In genomic region chr2:11294643-11295191, GRCm38 (mm10) we compare ENCODE assay signal across 17 mouse cellular contexts.
DNase-seq lines count a peak whose midpoint lies in the region; ATAC-seq and TF ChIP-seq lines count a peak whose summit lies in the region.
"Had no signal": no experiment of that assay in that cellular context is flagged by ENCODE, and none has a peak within 500 bp of the region (broad histone marks: within the 10 kb centered on the region; RNA-seq: fewer than 3 reads in every experiment).

No protein-coding gene starts in this region.

- 23% methylated on average over 5 of the region's 5 CpGs for WGBS in intestine, embryonic 14.5 days
- 57% methylated on average over 5 of the region's 5 CpGs for WGBS in intestine, postnatal 0 days
- 18% methylated on average over 5 of the region's 5 CpGs for WGBS in lung, embryonic 16.5 days
- WGBS in lung, adult 2 months = 36% methylated on average over 5 of the region's 5 CpGs
- WGBS in stomach, embryonic 15.5 days = 41% methylated on average over 5 of the region's 5 CpGs

- H3K4me1 ChIP-seq in intestine, embryonic 14.5 days (replicated peaks; ENCODE audit: control insufficient read depth, insufficient read depth, low read length) = 0 out of 2 replicates have a peak, but pooled peaks cover 6% of the 10 kb centered on the region
- H3K4me1 ChIP-seq in intestine, postnatal 0 days (replicated peaks; ENCODE audit: control insufficient read depth, insufficient read depth, low read length) = no peaks in the 10 kb centered on the region
- no peaks in the 10 kb centered on the region for H3K4me1 ChIP-seq in lung, embryonic 16.5 days (replicated peaks; ENCODE audit: control insufficient read depth, insufficient read depth, low read length)
- no peaks in the 10 kb centered on the region; the same call in 1 of the 2 replicates for H3K4me1 ChIP-seq in lung, adult 2 months (ENCODE audit: control insufficient read depth, insufficient read depth, low read length)
- H3K4me1 ChIP-seq in stomach, embryonic 15.5 days = no peaks in the 10 kb centered on the region
- H3K4me1 ChIP-seq: embryonic facial prominence, embryonic 13.5 days; forebrain, embryonic 13.5 days; hindbrain, embryonic 13.5 days; midbrain, embryonic 13.5 days had no signal

- no peak overlapping the region for H3K27ac ChIP-seq in intestine, embryonic 14.5 days (ENCODE audit: low read depth)
- H3K27ac ChIP-seq in intestine, postnatal 0 days (ENCODE audit: low read depth, low read length) = no peak overlapping the region
- H3K27ac ChIP-seq in lung, embryonic 16.5 days (ENCODE audit: low read length) = no peak overlapping the region
- H3K27ac ChIP-seq in stomach, embryonic 15.5 days = peak overlapping the region; percentile 45; the same call in 1 of the 2 replicates
- H3K27ac ChIP-seq: embryonic facial prominence, embryonic 13.5 days; forebrain, embryonic 13.5 days; hindbrain, embryonic 13.5 days; midbrain, embryonic 13.5 days had no signal

- H3K4me3 ChIP-seq in intestine, embryonic 14.5 days (ENCODE audit: low read depth, low read length) = no peak overlapping the region
- no peak overlapping the region for H3K4me3 ChIP-seq in intestine, postnatal 0 days (ENCODE audit: low read depth, low read length)
- no peak overlapping the region for H3K4me3 ChIP-seq in lung, embryonic 16.5 days (ENCODE audit: low read length)
- H3K4me3 ChIP-seq in lung, adult 2 months (replicated peaks; ENCODE audit: extremely low read depth, low read depth, low read length) = no peak overlapping the region
- no peak overlapping the region for H3K4me3 ChIP-seq in stomach, embryonic 15.5 days (replicated peaks)
- H3K4me3 ChIP-seq: embryonic facial prominence, embryonic 13.5 days; forebrain, embryonic 13.5 days; hindbrain, embryonic 13.5 days; midbrain, embryonic 13.5 days had no signal

- no peak for TF ChIP-seq POLR2A in lung, adult 2 months (IDR thresholded peaks at IDR 0.05; ENCODE audit: borderline replicate concordance, extremely low read depth, low read depth, low read length)

- H3K27me3 ChIP-seq in intestine, embryonic 14.5 days (replicated peaks; ENCODE audit: control insufficient read depth, insufficient read depth, low read length) = no peaks in the 10 kb centered on the region
- no peaks in the 10 kb centered on the region for H3K27me3 ChIP-seq in intestine, postnatal 0 days (replicated peaks; ENCODE audit: control insufficient read depth, insufficient read depth, low read length)
- H3K27me3 ChIP-seq in lung, embryonic 16.5 days (ENCODE audit: control insufficient read depth, insufficient read depth, low read depth, low read length) = no peaks in the 10 kb centered on the region
- H3K27me3 ChIP-seq in stomach, embryonic 15.5 days (replicated peaks) = no peaks in the 10 kb centered on the region
- H3K27me3 ChIP-seq: embryonic facial prominence, embryonic 13.5 days; forebrain, embryonic 13.5 days; hindbrain, embryonic 13.5 days; midbrain, embryonic 13.5 days had no signal

- no peak overlapping the region for H3K4me2 ChIP-seq in intestine, embryonic 14.5 days (ENCODE audit: low read length)
- no peak overlapping the region for H3K4me2 ChIP-seq in intestine, postnatal 0 days (replicated peaks; ENCODE audit: low read depth)
- no peak overlapping the region for H3K4me2 ChIP-seq in lung, embryonic 16.5 days (ENCODE audit: low read depth, low read length)
- H3K4me2 ChIP-seq in stomach, embryonic 15.5 days = no peak overlapping the region
- H3K4me2 ChIP-seq: embryonic facial prominence, embryonic 13.5 days; forebrain, embryonic 13.5 days; heart, embryonic 11.5 days; hindbrain, embryonic 13.5 days; midbrain, embryonic 13.5 days had no signal

- no peaks in the 10 kb centered on the region for H3K9me3 ChIP-seq in intestine, embryonic 14.5 days (ENCODE audit: control insufficient read depth, low read length)
- no peaks in the 10 kb centered on the region for H3K9me3 ChIP-seq in intestine, postnatal 0 days (ENCODE audit: control insufficient read depth)
- no peaks in the 10 kb centered on the region for H3K9me3 ChIP-seq in lung, embryonic 16.5 days (ENCODE audit: control insufficient read depth, low read length)
- no peaks in the 10 kb centered on the region for H3K9me3 ChIP-seq in stomach, embryonic 15.5 days
- H3K9me3 ChIP-seq: embryonic facial prominence, embryonic 13.5 days; forebrain, embryonic 13.5 days; hindbrain, embryonic 13.5 days; midbrain, embryonic 13.5 days had no signal

- DNase-seq in embryo, embryonic 10 days (ENCODE audit: low spot score) = peak; percentile 11
- no peak for DNase-seq in embryo, embryonic 9.5 days (ENCODE audit: extremely low spot score)
- peak; percentile 63 for DNase-seq in intestine, embryonic 14.5 days (ENCODE audit: low spot score)
- no peak for DNase-seq in lung, adult 2 months
- DNase-seq in adrenal gland, adult 18-20 months (ENCODE audit: low spot score in 2 of 2) = no peak
- DNase-seq: adrenal gland, postnatal 25 days; cerebellum, adult 9-10 months; gastrocnemius, postnatal 36 days; thymus, postnatal 14 days had no signal

- peak; percentile 68; the same call in 1 of the 2 replicates for ATAC-seq in intestine, embryonic 14.5 days (replicated peaks; ENCODE audit: low FRiP score, low TSS enrichment, low read depth)
- ATAC-seq in intestine, postnatal 0 days = no peak
- ATAC-seq in lung, embryonic 16.5 days (ENCODE audit: low read depth) = peak; percentile 69
- ATAC-seq in stomach, embryonic 15.5 days (ENCODE audit: insufficient read depth, low FRiP score, low read depth) = peak; percentile 53; the same call in 1 of the 2 replicates
- ATAC-seq: forebrain, embryonic 13.5 days; midbrain, embryonic 13.5 days had no signal

- TF ChIP-seq CTCF in intestine, postnatal 0 days (IDR thresholded peaks at IDR 0.05; ENCODE audit: low read depth) = no peak
- no peak for TF ChIP-seq CTCF in lung, adult 2 months (IDR thresholded peaks at IDR 0.05; ENCODE audit: insufficient read depth, low read length)

- H3K9ac ChIP-seq in intestine, embryonic 14.5 days (ENCODE audit: low read length) = no peak overlapping the region
- no peak overlapping the region for H3K9ac ChIP-seq in intestine, postnatal 0 days (ENCODE audit: low read depth, low read length)
- H3K9ac ChIP-seq in lung, embryonic 16.5 days (ENCODE audit: low read length) = no peak overlapping the region
- H3K9ac ChIP-seq in stomach, embryonic 15.5 days = no peak overlapping the region
- H3K9ac ChIP-seq: embryonic facial prominence, embryonic 13.5 days; forebrain, embryonic 13.5 days; hindbrain, embryonic 13.5 days; midbrain, embryonic 13.5 days had no signal

- H3K36me3 ChIP-seq in intestine, embryonic 14.5 days (ENCODE audit: control insufficient read depth, insufficient read depth, low read length) = no peaks in the 10 kb centered on the region
- H3K36me3 ChIP-seq in intestine, postnatal 0 days (ENCODE audit: control insufficient read depth, insufficient read depth) = no peaks in the 10 kb centered on the region
- H3K36me3 ChIP-seq in lung, embryonic 16.5 days (ENCODE audit: control insufficient read depth, insufficient read depth, low read length) = no peaks in the 10 kb centered on the region
- no peaks in the 10 kb centered on the region for H3K36me3 ChIP-seq in stomach, embryonic 15.5 days
- H3K36me3 ChIP-seq: embryonic facial prominence, embryonic 13.5 days; hindbrain, embryonic 13.5 days; midbrain, embryonic 13.5 days had no signal

Comparison
In these comparisons a context has a peak if more than half of its experiments do, and no peak if none do; other contexts are left out.
1. DNase-seq: peak in embryo, embryonic 10 days (single experiment) and intestine, embryonic 14.5 days (single experiment); none in embryo, embryonic 9.5 days (single experiment), lung, adult 2 months (single experiment) and adrenal gland, adult 18-20 months (0 of 2).